Mouse (Mus musculus) fibroblast of lung, adult 2 months (primary cell): ENCODE data around the gene Hist1h2af.

Experiments
- DNase-seq: peaks from one replicate; pipeline ENCODE4 v3.0.0-alpha.2; 2011; ENCODE audit warnings: low read depth

Hist1h2af gene

GRCm38 (mm10) chr13:23515281-23515680 is 18.4 kb upstream of the Hist1h2af start:
- no peak for DNase-seq

GRCm38 (mm10) chr13:23515826-23516620 is 17.7 kb upstream of the Hist1h2af start:
- no peak for DNase-seq

GRCm38 (mm10) chr13:23516822-23517602 is 16.7 kb upstream of the Hist1h2af start:
- peak; percentile 60 for DNase-seq

- DNase-seq = peak; percentile 68
Observed at GRCm38 (mm10) chr13:23517603-23518294, 16.0 kb upstream of the Hist1h2af start.

- DNase-seq = no peak
Observed at GRCm38 (mm10) chr13:23518295-23518603, 15.5 kb upstream of the Hist1h2af start.

GRCm38 (mm10) chr13:23518885-23519284 is 14.8 kb upstream of the Hist1h2af start:
- DNase-seq = peak; percentile 73

- no peak for DNase-seq
Observed at GRCm38 (mm10) chr13:23519416-23519815, 14.3 kb upstream of the Hist1h2af start.

GRCm38 (mm10) chr13:23521703-23522102 is 12.0 kb upstream of the Hist1h2af start:
- peak; percentile 60 for DNase-seq

GRCm38 (mm10) chr13:23523976-23524375 is 9.7 kb upstream of the Hist1h2af start:
- DNase-seq = no peak

- DNase-seq = peak; percentile 67
Observed at GRCm38 (mm10) chr13:23524654-23525053, 9.1 kb upstream of the Hist1h2af start.

GRCm38 (mm10) chr13:23525901-23526300 is 7.8 kb upstream of the Hist1h2af start:
- no peak for DNase-seq

- peak; percentile 79 for DNase-seq
Observed at GRCm38 (mm10) chr13:23526312-23526711, 7.4 kb upstream of the Hist1h2af start.

GRCm38 (mm10) chr13:23529005-23529404 is 4.7 kb upstream of the Hist1h2af start:
- no peak for DNase-seq

GRCm38 (mm10) chr13:23529480-23530165 is 4.1 kb upstream of the Hist1h2af start:
- no peak for DNase-seq

- peak; percentile 59 for DNase-seq
Observed at GRCm38 (mm10) chr13:23530181-23530900, 3.4 kb upstream of the Hist1h2af start.

- DNase-seq = peak; percentile 91
Observed at GRCm38 (mm10) chr13:23530901-23531875, 2.5 kb upstream of the Hist1h2af start, which contains the start of gene Hist1h4h. Gene Hist1h4h (plus strand): TSS chr13:23531050.

GRCm38 (mm10) chr13:23532262-23533075 is 1.2 kb upstream of the Hist1h2af start:
- no peak for DNase-seq

GRCm38 (mm10) chr13:23534368-23535131 is 844 bp downstream of the Hist1h2af start:
- no peak for DNase-seq
